Mouse (Mus musculus): ENCODE measurements around the gene Smg5. TPM values are rescaled to one million over a fixed set of nuclear protein-coding genes. Genes with fewer than 3 reads are reported as not detected.
A peak's percentile ranks its signal among the peaks of the same experiment; 100 is the strongest.

Gene Smg5
- polyA plus RNA-seq, 1 experiment from 2014 or later = 34.3 TPM

DNA sequence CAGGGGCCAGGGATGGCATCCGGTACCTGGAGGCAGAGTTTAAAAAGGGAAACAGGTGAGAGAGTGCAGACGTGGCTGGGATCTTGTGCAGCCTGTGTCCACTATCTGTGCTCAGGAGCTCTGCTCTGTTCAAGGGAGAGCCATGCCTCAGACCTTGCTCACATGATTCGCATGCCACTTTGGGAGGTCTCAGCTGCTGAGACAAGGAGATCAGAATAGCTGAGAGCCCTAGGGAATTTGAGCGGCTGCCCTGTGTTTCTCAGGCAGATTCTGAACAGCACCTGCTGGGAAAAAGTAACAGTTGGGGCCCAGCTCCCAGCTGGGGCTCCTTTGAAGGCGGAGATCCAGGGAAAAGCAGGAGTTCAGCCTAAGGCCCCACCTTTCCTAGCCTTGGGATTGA is 23.5 kb downstream of the Smg5 start:
- H3K9ac ChIP-seq (ENCODE audit: low read length) = no peak overlapping the region

DNA sequence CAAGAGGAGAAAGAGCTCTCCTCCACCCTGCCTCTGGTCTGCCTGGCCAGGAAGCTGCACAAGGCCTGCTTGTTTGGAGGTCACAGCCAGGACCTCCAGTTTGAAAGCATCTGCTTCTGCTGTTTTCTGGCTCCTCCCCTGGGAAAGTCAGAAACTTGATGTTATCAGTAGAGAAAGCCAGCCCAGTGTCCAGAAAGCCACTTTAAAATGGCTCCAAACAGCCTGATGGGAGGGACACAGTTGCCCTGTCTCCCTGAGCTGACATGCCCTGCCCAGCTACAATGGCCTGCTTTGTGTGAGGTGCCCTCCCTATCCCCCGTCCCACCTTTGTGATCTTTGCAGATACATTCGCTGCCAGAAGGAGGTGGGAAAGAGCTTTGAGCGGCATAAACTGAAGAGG is 23.9 kb downstream of the Smg5 start:
- WGBS = 66% methylated on average over 3 of the region's 3 CpGs
- Histone ChIP-seq H3K27ac (replicated peaks in 1 of 2; ENCODE audit: control insufficient read depth in 1 of 2, insufficient read depth in 1 of 2, low read depth in 2 of 2, low read length in 2 of 2) (peak overlapping the region; percentile 28 to 41; a peak in 2 of 4 replicates), H3K9me3 (ENCODE audit: control insufficient read depth, low read length) (no peaks in the 10 kb centered on the region), H3K4me1 (ENCODE audit: control insufficient read depth in 2 of 2, insufficient read depth in 2 of 2, low read length in 2 of 2) (peaks cover 15 to 22% of the 10 kb centered on the region in 2 experiments), H3K4me2 (ENCODE audit: low read length) (no peak overlapping the region), H3K9ac (ENCODE audit: low read length) (no peak overlapping the region), H3K36me3 (ENCODE audit: control insufficient read depth, insufficient read depth, low read length) (peaks cover 82% of the 10 kb centered on the region), H3K27me3 (ENCODE audit: control insufficient read depth, insufficient read depth, low read length) (0 out of 2 replicates have a peak, but pooled peaks cover 4% of the 10 kb centered on the region), H3K4me3 (ENCODE audit: control insufficient read depth in 1 of 2, insufficient read depth in 1 of 2, low read depth in 1 of 2, low read length in 2 of 2) (no peak overlapping the region)
- ATAC-seq (ENCODE audit: insufficient number of reproducible peaks, insufficient read depth, low FRiP score, low read depth) = no peak

More for the DNA sequence above, 23.5 kb downstream of the Smg5 start:
- Histone ChIP-seq H3K27me3 (ENCODE audit: control insufficient read depth, insufficient read depth, low read length) (0 out of 2 replicates have a peak, but pooled peaks cover 1% of the 10 kb centered on the region), H3K9me3 (ENCODE audit: control insufficient read depth, low read length) (no peaks in the 10 kb centered on the region), H3K36me3 (ENCODE audit: control insufficient read depth, insufficient read depth, low read length) (peaks cover 86% of the 10 kb centered on the region), H3K27ac (replicated peaks in 1 of 2; ENCODE audit: control insufficient read depth in 1 of 2, insufficient read depth in 1 of 2, low read depth in 2 of 2, low read length in 2 of 2) (peak overlapping the region; percentile 28 to 41; a peak in 2 of 4 replicates), H3K4me2 (ENCODE audit: low read length) (no peak overlapping the region), H3K4me1 (ENCODE audit: control insufficient read depth in 2 of 2, insufficient read depth in 2 of 2, low read length in 2 of 2) (peaks cover 11 to 18% of the 10 kb centered on the region in 2 experiments), H3K4me3 (ENCODE audit: control insufficient read depth in 1 of 2, insufficient read depth in 1 of 2, low read depth in 1 of 2, low read length in 2 of 2) (no peak overlapping the region)
- ATAC-seq (ENCODE audit: insufficient number of reproducible peaks, insufficient read depth, low FRiP score, low read depth) = no peak
- 43% methylated on average over 5 of the region's 5 CpGs for WGBS

DNA sequence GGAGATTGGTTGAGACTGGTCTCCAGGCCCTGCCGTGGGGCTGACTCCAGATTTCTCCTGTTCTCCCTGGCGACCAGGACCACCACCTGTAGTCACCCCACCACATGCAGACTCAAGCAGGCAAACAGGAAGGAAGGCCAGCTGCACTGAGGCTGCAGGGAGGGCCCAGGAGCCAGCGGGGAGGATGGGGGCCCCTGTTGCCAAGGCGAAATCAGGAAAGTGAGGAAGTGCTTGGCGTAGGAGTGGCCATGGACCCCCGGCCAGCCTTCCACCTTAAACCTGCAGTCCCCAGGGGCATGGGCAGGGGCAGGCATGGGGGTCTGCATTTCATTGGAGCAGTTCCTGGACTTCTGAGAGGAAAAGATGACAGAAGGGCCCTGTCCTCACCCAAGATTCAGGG is 25.0 kb downstream of the Smg5 start:
- peaks cover 15% of the 10 kb centered on the region for H3K27me3 ChIP-seq (ENCODE audit: control insufficient read depth, insufficient read depth, low read length)
- WGBS = 64% methylated on average over 6 of the region's 6 CpGs

DNA sequence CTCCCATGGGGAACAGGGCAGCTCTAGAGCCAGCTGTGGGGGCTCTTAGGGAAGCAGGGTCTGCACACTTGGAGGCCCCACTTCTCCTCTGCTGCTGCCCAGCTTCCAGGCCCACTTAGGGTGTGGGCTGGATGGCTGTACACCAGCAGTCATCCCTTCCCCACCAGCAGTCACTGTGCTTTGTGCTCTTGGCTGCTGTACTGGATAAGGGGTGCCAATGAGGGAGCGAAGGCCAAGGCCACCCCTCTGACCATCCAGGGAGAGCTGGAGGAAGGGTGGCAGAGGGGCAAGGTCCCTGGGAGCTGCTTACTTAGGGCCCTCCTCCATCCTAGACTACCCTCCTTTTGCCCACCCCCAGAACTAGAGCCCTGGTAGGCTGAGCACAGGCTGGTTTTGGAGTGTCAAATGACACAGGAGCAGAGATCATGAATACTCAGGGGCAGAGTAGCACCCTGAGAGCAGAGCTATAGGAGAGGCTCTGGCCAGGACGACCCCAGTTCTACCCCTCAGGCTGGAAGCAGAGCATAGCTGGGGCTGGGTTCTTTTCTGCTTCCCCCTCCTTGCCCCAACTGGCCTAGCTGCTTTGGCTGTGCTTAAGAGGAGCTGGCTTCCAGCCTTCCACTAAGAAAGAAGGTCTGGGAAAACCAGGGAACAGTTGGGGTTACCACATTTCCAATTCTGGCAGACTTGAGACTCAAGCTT is 25.7 kb downstream of the Smg5 start:
- no peaks in the 10 kb centered on the region for H3K9me3 ChIP-seq (ENCODE audit: control insufficient read depth, low read length)
- 74% methylated on average over 2 of the region's 2 CpGs for WGBS
- no peak overlapping the region for H3K9ac ChIP-seq (ENCODE audit: low read length)
- H3K27me3 ChIP-seq (ENCODE audit: control insufficient read depth, insufficient read depth, low read length) = peaks cover 17% of the 10 kb centered on the region
- no peak for ATAC-seq (ENCODE audit: insufficient number of reproducible peaks, insufficient read depth, low FRiP score, low read depth)
- peaks cover 64% of the 10 kb centered on the region for H3K36me3 ChIP-seq (ENCODE audit: control insufficient read depth, insufficient read depth, low read length)
- no peak overlapping the region for H3K27ac ChIP-seq (replicated peaks in 1 of 2; ENCODE audit: control insufficient read depth in 1 of 2, insufficient read depth in 1 of 2, low read depth in 2 of 2, low read length in 2 of 2)
- peaks cover 15 to 22% of the 10 kb centered on the region in 2 experiments for H3K4me1 ChIP-seq (ENCODE audit: control insufficient read depth in 2 of 2, insufficient read depth in 2 of 2, low read length in 2 of 2)
- H3K4me2 ChIP-seq (ENCODE audit: low read length) = no peak overlapping the region
- H3K4me3 ChIP-seq (ENCODE audit: control insufficient read depth in 1 of 2, insufficient read depth in 1 of 2, low read depth in 1 of 2, low read length in 2 of 2) = no peak overlapping the region

More for the DNA sequence above, 25.0 kb downstream of the Smg5 start:
- peaks cover 70% of the 10 kb centered on the region for H3K36me3 ChIP-seq (ENCODE audit: control insufficient read depth, insufficient read depth, low read length)
- no peak overlapping the region for H3K4me3 ChIP-seq (ENCODE audit: control insufficient read depth in 1 of 2, insufficient read depth in 1 of 2, low read depth in 1 of 2, low read length in 2 of 2)
- peaks cover 15 to 22% of the 10 kb centered on the region in 2 experiments for H3K4me1 ChIP-seq (ENCODE audit: control insufficient read depth in 2 of 2, insufficient read depth in 2 of 2, low read length in 2 of 2)
- H3K9me3 ChIP-seq (ENCODE audit: control insufficient read depth, low read length) = no peaks in the 10 kb centered on the region
- H3K4me2 ChIP-seq (ENCODE audit: low read length) = no peak overlapping the region
- no peak overlapping the region for H3K9ac ChIP-seq (ENCODE audit: low read length)
- no peak overlapping the region for H3K27ac ChIP-seq (replicated peaks in 1 of 2; ENCODE audit: control insufficient read depth in 1 of 2, insufficient read depth in 1 of 2, low read depth in 2 of 2, low read length in 2 of 2)
- no peak for ATAC-seq (ENCODE audit: insufficient number of reproducible peaks, insufficient read depth, low FRiP score, low read depth)

DNA sequence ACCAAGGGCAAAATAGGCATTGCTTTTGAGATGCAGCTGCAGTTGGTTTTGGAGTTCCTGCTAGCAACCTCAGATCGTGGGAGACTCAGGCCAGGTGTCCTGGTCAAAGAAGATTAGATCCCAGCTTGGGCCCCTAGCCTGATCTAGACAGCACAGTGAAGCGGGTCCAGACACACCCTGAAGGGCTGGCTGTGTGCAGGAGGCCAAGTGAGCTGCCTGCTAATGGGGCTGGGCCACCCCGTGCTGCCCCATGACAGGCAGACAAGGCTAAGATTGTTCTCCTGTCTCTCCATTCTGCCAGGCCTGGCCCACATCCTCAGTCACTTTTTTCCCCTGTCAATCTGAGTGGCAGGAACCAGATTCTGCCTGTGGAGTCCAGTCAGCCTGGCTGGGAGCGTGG is 27.6 kb downstream of the Smg5 start:
- H3K9ac ChIP-seq (ENCODE audit: low read length) = no peak overlapping the region
- H3K36me3 ChIP-seq (ENCODE audit: control insufficient read depth, insufficient read depth, low read length) = peaks cover 44% of the 10 kb centered on the region
- H3K27ac ChIP-seq (replicated peaks in 1 of 2; ENCODE audit: control insufficient read depth in 1 of 2, insufficient read depth in 1 of 2, low read depth in 2 of 2, low read length in 2 of 2) = peak overlapping the region in 1 of 2 experiments; percentile 62; a peak in 2 of 4 replicates
- ATAC-seq (ENCODE audit: insufficient number of reproducible peaks, insufficient read depth, low FRiP score, low read depth) = no peak
- H3K27me3 ChIP-seq (ENCODE audit: control insufficient read depth, insufficient read depth, low read length) = peaks cover 17% of the 10 kb centered on the region
- no peaks in the 10 kb centered on the region for H3K9me3 ChIP-seq (ENCODE audit: control insufficient read depth, low read length)
- H3K4me2 ChIP-seq (ENCODE audit: low read length) = 0 out of 2 replicates have a peak overlapping the region, but pooled peaks have one; percentile 59
- WGBS = 25% methylated on average over 4 of the region's 4 CpGs
- H3K4me1 ChIP-seq (ENCODE audit: control insufficient read depth in 2 of 2, insufficient read depth in 2 of 2, low read length in 2 of 2) = peaks cover 15 to 22% of the 10 kb centered on the region in 2 experiments
- H3K4me3 ChIP-seq (ENCODE audit: control insufficient read depth in 1 of 2, insufficient read depth in 1 of 2, low read depth in 1 of 2, low read length in 2 of 2) = no peak overlapping the region

DNA sequence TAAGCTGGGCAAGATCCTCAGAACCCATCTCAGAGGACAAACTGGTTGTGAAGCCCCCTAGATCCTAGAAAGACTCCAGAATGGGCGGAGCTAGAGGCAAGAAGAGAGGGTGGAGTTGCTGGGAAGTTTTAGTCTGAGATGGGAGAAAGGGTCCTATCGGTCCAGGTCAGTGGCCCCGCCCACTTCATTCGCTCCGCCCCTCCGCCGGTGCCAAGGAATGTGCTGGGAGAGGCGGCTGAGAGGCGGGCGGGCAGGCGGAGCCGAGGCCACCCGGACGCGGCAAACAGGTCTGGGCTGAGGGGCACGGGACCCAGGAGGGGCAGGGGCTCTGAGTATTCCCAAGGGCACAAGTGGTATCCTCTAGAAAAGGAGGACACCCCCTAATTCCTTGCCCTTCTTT is 28.3 kb downstream of the Smg5 start, which contains the start of gene Paqr6:
TSS of gene Paqr6 (plus strand) at position 248 of the 400 bp plus-strand sequence.
- peaks cover 17% of the 10 kb centered on the region for H3K27me3 ChIP-seq (ENCODE audit: control insufficient read depth, insufficient read depth, low read length)
- H3K9ac ChIP-seq (ENCODE audit: low read length) = peak within 1 kb of the TSS; percentile 38
- peak within 1 kb of the TSS in 1 of 2 experiments; percentile 62; a peak in 2 of 4 replicates for H3K27ac ChIP-seq (replicated peaks in 1 of 2; ENCODE audit: control insufficient read depth in 1 of 2, insufficient read depth in 1 of 2, low read depth in 2 of 2, low read length in 2 of 2)
- H3K36me3 ChIP-seq (ENCODE audit: control insufficient read depth, insufficient read depth, low read length) = peaks cover 38% of the 10 kb centered on the region
- H3K4me2 ChIP-seq (ENCODE audit: low read length) = peak within 1 kb of the TSS; percentile 59
- H3K9me3 ChIP-seq (ENCODE audit: control insufficient read depth, low read length) = no peaks in the 10 kb centered on the region
- H3K4me3 ChIP-seq (ENCODE audit: control insufficient read depth in 1 of 2, insufficient read depth in 1 of 2, low read depth in 1 of 2, low read length in 2 of 2) = peak within 1 kb of the TSS; percentile 8 to 17
- WGBS = 3% methylated on average over 16 of the region's 16 CpGs
- peaks cover 14 to 17% of the 10 kb centered on the region in 2 experiments for H3K4me1 ChIP-seq (ENCODE audit: control insufficient read depth in 2 of 2, insufficient read depth in 2 of 2, low read length in 2 of 2)
- ATAC-seq (ENCODE audit: insufficient number of reproducible peaks, insufficient read depth, low FRiP score, low read depth) = peak; percentile 40; the same call in 1 of the 2 replicates

DNA sequence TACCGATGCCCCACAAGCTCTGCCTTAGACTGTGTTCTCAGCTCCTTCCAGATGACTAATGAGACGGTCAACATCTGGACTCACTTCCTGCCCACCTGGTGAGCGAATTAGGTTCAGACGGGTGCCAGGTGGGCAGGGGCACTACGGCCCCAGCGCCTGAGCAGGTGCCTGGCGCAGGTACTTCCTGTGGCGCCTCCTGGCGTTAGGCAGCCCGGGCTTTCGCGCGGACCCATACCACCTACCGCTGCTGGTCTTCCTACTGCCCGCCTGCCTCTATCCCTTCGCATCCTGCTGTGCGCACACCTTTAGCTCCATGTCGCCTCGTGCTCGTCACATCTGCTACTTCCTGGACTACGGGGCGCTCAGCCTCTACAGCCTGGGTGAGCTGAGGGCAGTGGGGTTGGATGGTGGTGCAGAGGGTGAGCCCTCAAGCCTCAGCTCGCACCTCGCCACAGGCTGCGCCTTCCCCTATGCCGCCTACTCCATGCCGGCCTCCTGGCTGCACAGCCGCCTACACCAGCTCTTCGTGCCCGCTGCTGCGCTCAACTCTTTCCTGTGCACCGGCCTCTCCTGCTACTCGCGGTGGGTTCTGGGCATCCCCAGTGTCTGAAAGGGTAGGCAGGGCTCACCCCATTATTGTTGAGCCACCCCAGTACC is 29.8 kb downstream of the Smg5 start:
- Histone ChIP-seq H3K4me3 (ENCODE audit: control insufficient read depth in 1 of 2, insufficient read depth in 1 of 2, low read depth in 1 of 2, low read length in 2 of 2) (no peak overlapping the region), H3K4me2 (ENCODE audit: low read length) (no peak overlapping the region), H3K27me3 (ENCODE audit: control insufficient read depth, insufficient read depth, low read length) (peaks cover 17% of the 10 kb centered on the region), H3K4me1 (ENCODE audit: control insufficient read depth in 2 of 2, insufficient read depth in 2 of 2, low read length in 2 of 2) (peaks cover 9 to 17% of the 10 kb centered on the region in 2 experiments), H3K36me3 (ENCODE audit: control insufficient read depth, insufficient read depth, low read length) (peaks cover 23% of the 10 kb centered on the region), H3K9me3 (ENCODE audit: control insufficient read depth, low read length) (peaks cover 8% of the 10 kb centered on the region; the same call in 1 of the 2 replicates), H3K9ac (ENCODE audit: low read length) (no peak overlapping the region), H3K27ac (replicated peaks in 1 of 2; ENCODE audit: control insufficient read depth in 1 of 2, insufficient read depth in 1 of 2, low read depth in 2 of 2, low read length in 2 of 2) (no peak overlapping the region)
- no peak for ATAC-seq (ENCODE audit: insufficient number of reproducible peaks, insufficient read depth, low FRiP score, low read depth)
- WGBS = 43% methylated on average over 34 of the region's 34 CpGs
